Mouse (Mus musculus): ENCODE measurements around the gene Tyw3. TPM values are rescaled to one million over a fixed set of nuclear protein-coding genes. Genes with fewer than 3 reads are reported as not detected.

The Tyw3 gene
- polyA plus RNA-seq, 1 experiment = 11.6 TPM

GRCm38 (mm10) chr3:154614771-154615170, 17.9 kb upstream of the Tyw3 start:
- no peaks in the 10 kb centered on the region for H3K9me3 ChIP-seq (replicated peaks; ENCODE audit: control insufficient read depth, insufficient read depth, low read length, poor library complexity, severe bottlenecking)
- no peak for TF ChIP-seq POLR2A (IDR thresholded peaks at IDR 0.05; ENCODE audit: insufficient read depth, low read length)
- no peak for TF ChIP-seq CTCF (IDR thresholded peaks at IDR 0.05; ENCODE audit: low read depth, low read length)
- TF ChIP-seq EP300 (IDR thresholded peaks at IDR 0.05; ENCODE audit: insufficient read depth, low read depth, low read length) = no peak
- no peaks in the 10 kb centered on the region for H3K36me3 ChIP-seq (ENCODE audit: control insufficient read depth, insufficient read depth, low read length, poor library complexity, severe bottlenecking)
- H3K9ac ChIP-seq (ENCODE audit: low read depth, poor library complexity, severe bottlenecking) = no peak overlapping the region
- H3K4me3 ChIP-seq (ENCODE audit: low read depth, low read length) = no peak overlapping the region
- H3K27ac ChIP-seq (ENCODE audit: insufficient read depth, low read length) = no peak overlapping the region
- no peaks in the 10 kb centered on the region for H3K27me3 ChIP-seq (ENCODE audit: control insufficient read depth, insufficient read depth, low read length, poor library complexity, severe bottlenecking)
- no peaks in the 10 kb centered on the region for H3K4me1 ChIP-seq (ENCODE audit: control insufficient read depth, insufficient read depth, low read length)

GRCm38 (mm10) chr3:154611888-154612287, 15.0 kb upstream of the Tyw3 start:
- Histone ChIP-seq H3K9ac (ENCODE audit: low read depth, poor library complexity, severe bottlenecking) (no peak overlapping the region), H3K4me3 (ENCODE audit: low read depth, low read length) (no peak overlapping the region), H3K27ac (ENCODE audit: insufficient read depth, low read length) (no peak overlapping the region), H3K27me3 (ENCODE audit: control insufficient read depth, insufficient read depth, low read length, poor library complexity, severe bottlenecking) (no peaks in the 10 kb centered on the region), H3K4me1 (ENCODE audit: control insufficient read depth, insufficient read depth, low read length) (no peaks in the 10 kb centered on the region), H3K9me3 (replicated peaks; ENCODE audit: control insufficient read depth, insufficient read depth, low read length, poor library complexity, severe bottlenecking) (no peaks in the 10 kb centered on the region), H3K36me3 (ENCODE audit: control insufficient read depth, insufficient read depth, low read length, poor library complexity, severe bottlenecking) (no peaks in the 10 kb centered on the region)
- TF ChIP-seq CTCF (IDR thresholded peaks at IDR 0.05; ENCODE audit: low read depth, low read length) = no peak
- TF ChIP-seq POLR2A (IDR thresholded peaks at IDR 0.05; ENCODE audit: insufficient read depth, low read length) = no peak
- TF ChIP-seq EP300 (IDR thresholded peaks at IDR 0.05; ENCODE audit: insufficient read depth, low read depth, low read length) = no peak

GRCm38 (mm10) chr3:154607896-154608295, 11.0 kb upstream of the Tyw3 start:
- Histone ChIP-seq H3K27ac (ENCODE audit: insufficient read depth, low read length) (no peak overlapping the region), H3K36me3 (ENCODE audit: control insufficient read depth, insufficient read depth, low read length, poor library complexity, severe bottlenecking) (0 out of 2 replicates have a peak, but pooled peaks cover 4% of the 10 kb centered on the region)
- TF ChIP-seq POLR2A (IDR thresholded peaks at IDR 0.05; ENCODE audit: insufficient read depth, low read length) = no peak
- no peak for TF ChIP-seq EP300 (IDR thresholded peaks at IDR 0.05; ENCODE audit: insufficient read depth, low read depth, low read length)
- TF ChIP-seq CTCF (IDR thresholded peaks at IDR 0.05; ENCODE audit: low read depth, low read length) = no peak

GRCm38 (mm10) chr3:154604871-154605270, 8.0 kb upstream of the Tyw3 start:
- no peak overlapping the region for H3K4me3 ChIP-seq (ENCODE audit: low read depth, low read length)
- TF ChIP-seq POLR2A (IDR thresholded peaks at IDR 0.05; ENCODE audit: insufficient read depth, low read length) = no peak
- 0 out of 2 replicates have a peak, but pooled peaks cover 4% of the 10 kb centered on the region for H3K36me3 ChIP-seq (ENCODE audit: control insufficient read depth, insufficient read depth, low read length, poor library complexity, severe bottlenecking)
- H3K27ac ChIP-seq (ENCODE audit: insufficient read depth, low read length) = no peak overlapping the region
- H3K4me1 ChIP-seq (ENCODE audit: control insufficient read depth, insufficient read depth, low read length) = no peaks in the 10 kb centered on the region
- H3K27me3 ChIP-seq (ENCODE audit: control insufficient read depth, insufficient read depth, low read length, poor library complexity, severe bottlenecking) = no peaks in the 10 kb centered on the region
- no peaks in the 10 kb centered on the region for H3K9me3 ChIP-seq (replicated peaks; ENCODE audit: control insufficient read depth, insufficient read depth, low read length, poor library complexity, severe bottlenecking)
- H3K9ac ChIP-seq (ENCODE audit: low read depth, poor library complexity, severe bottlenecking) = no peak overlapping the region

More at GRCm38 (mm10) chr3:154607896-154608295, 11.0 kb upstream of the Tyw3 start:
- Histone ChIP-seq H3K4me3 (ENCODE audit: low read depth, low read length) (no peak overlapping the region), H3K9me3 (replicated peaks; ENCODE audit: control insufficient read depth, insufficient read depth, low read length, poor library complexity, severe bottlenecking) (no peaks in the 10 kb centered on the region), H3K27me3 (ENCODE audit: control insufficient read depth, insufficient read depth, low read length, poor library complexity, severe bottlenecking) (no peaks in the 10 kb centered on the region), H3K9ac (ENCODE audit: low read depth, poor library complexity, severe bottlenecking) (no peak overlapping the region), H3K4me1 (ENCODE audit: control insufficient read depth, insufficient read depth, low read length) (no peaks in the 10 kb centered on the region)

- H3K27me3 ChIP-seq (ENCODE audit: control insufficient read depth, insufficient read depth, low read length, poor library complexity, severe bottlenecking) = no peaks in the 10 kb centered on the region
- no peak overlapping the region for H3K4me3 ChIP-seq (ENCODE audit: low read depth, low read length)
- TF ChIP-seq POLR2A (IDR thresholded peaks at IDR 0.05; ENCODE audit: insufficient read depth, low read length) (no peak), EP300 (IDR thresholded peaks at IDR 0.05; ENCODE audit: insufficient read depth, low read depth, low read length) (no peak), CTCF (IDR thresholded peaks at IDR 0.05; ENCODE audit: low read depth, low read length) (no peak)
- no peaks in the 10 kb centered on the region for H3K9me3 ChIP-seq (replicated peaks; ENCODE audit: control insufficient read depth, insufficient read depth, low read length, poor library complexity, severe bottlenecking)
- 0 out of 2 replicates have a peak, but pooled peaks cover 4% of the 10 kb centered on the region for H3K36me3 ChIP-seq (ENCODE audit: control insufficient read depth, insufficient read depth, low read length, poor library complexity, severe bottlenecking)
- peaks cover 2% of the 10 kb centered on the region for H3K4me1 ChIP-seq (ENCODE audit: control insufficient read depth, insufficient read depth, low read length)
- no peak overlapping the region for H3K9ac ChIP-seq (ENCODE audit: low read depth, poor library complexity, severe bottlenecking)
- no peak overlapping the region for H3K27ac ChIP-seq (ENCODE audit: insufficient read depth, low read length)
Measured at GRCm38 (mm10) chr3:154602141-154602540, 5.2 kb upstream of the Tyw3 start.

GRCm38 (mm10) chr3:154597561-154597960, 657 bp upstream of the Tyw3 start:
- no peaks in the 10 kb centered on the region for H3K9me3 ChIP-seq (replicated peaks; ENCODE audit: control insufficient read depth, insufficient read depth, low read length, poor library complexity, severe bottlenecking)
- H3K4me3 ChIP-seq (ENCODE audit: low read depth, low read length) = peak overlapping the region; percentile 60
- H3K27me3 ChIP-seq (ENCODE audit: control insufficient read depth, insufficient read depth, low read length, poor library complexity, severe bottlenecking) = no peaks in the 10 kb centered on the region
- H3K4me1 ChIP-seq (ENCODE audit: control insufficient read depth, insufficient read depth, low read length) = peaks cover 2% of the 10 kb centered on the region
- TF ChIP-seq EP300 (IDR thresholded peaks at IDR 0.05; ENCODE audit: insufficient read depth, low read depth, low read length) (no peak), POLR2A (IDR thresholded peaks at IDR 0.05; ENCODE audit: insufficient read depth, low read length) (no peak), CTCF (IDR thresholded peaks at IDR 0.05; ENCODE audit: low read depth, low read length) (no peak)
- peak overlapping the region; percentile 74 for H3K9ac ChIP-seq (ENCODE audit: low read depth, poor library complexity, severe bottlenecking)
- H3K27ac ChIP-seq (ENCODE audit: insufficient read depth, low read length) = no peak overlapping the region
- H3K36me3 ChIP-seq (ENCODE audit: control insufficient read depth, insufficient read depth, low read length, poor library complexity, severe bottlenecking) = no peaks in the 10 kb centered on the region; the same call in 1 of the 2 replicates
